Mouse (Mus musculus): Measurements from ENCODE around the gene Mapk8ip2.

DNA sequence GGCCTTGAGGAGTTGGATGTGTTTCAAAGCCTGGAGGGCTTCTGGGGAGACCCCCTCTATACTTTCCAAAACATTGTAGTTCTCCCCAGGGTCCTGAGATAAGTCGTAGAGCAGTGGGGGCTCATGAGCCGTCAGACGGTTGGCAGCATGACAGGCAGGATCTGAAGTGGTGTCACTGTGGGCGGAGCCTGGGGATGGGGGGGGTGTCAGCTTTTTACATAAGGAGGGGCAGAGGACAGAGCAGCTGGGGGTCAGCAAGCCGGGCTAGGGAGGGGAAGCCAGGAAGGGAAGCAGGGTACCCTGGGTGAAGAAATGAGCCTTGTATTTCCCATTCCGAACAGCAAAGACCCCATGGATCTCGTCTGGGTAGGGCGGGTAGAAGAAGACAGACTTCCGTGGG is 19.7 kb downstream of the Mapk8ip2 start:
- no peak for TF ChIP-seq GATA1 (IDR thresholded peaks at IDR 0.05; ENCODE audit: borderline replicate concordance, low read length)
- TF ChIP-seq FLI1 (IDR thresholded peaks at IDR 0.05; ENCODE audit: low read length) = no peak

Measured in megakaryocyte, embryonic 14.5 days (primary cell).